Mouse (Mus musculus) lung, postnatal 0 days (tissue): ENCODE measurements around the gene Iqgap2.

ENCODE experiments used
- CTCF ChIP-seq: IDR thresholded peaks from 2 replicates; pipeline ENCODE4 v1.5.1; 2016; ENCODE audit warnings: antibody characterized with exemption, mild to moderate bottlenecking
- EP300 ChIP-seq: IDR thresholded peaks from 2 replicates; pipeline ENCODE4 v1.6.1; 2016; ENCODE audit warnings: antibody characterized with exemption, mild to moderate bottlenecking, control low read depth

GRCm38 (mm10) chr13:95759810-95760209 is 131.9 kb downstream of the Iqgap2 start:
- TF ChIP-seq EP300 (no peak), CTCF (no peak)
